17 mouse cellular contexts compared by ENCODE assay signal in the genomic region with DNA sequence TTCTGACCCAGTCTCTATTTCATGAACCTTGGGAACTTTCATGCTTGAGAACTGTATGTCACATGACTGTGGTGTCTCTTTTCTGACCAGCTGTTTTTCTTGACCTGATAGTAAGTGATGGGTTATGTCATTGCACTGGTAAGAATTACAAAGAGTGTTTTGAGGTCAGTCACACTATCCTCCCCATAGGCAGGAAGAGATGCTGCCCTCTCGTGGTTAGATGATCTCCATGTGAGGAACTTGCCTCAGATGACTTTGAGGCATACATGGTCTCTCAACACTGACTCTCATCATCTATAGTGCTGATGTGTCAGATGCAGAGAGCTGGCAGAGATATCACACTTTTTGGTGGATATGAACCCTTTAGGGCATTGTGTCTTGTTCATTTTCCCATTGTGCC. TPM values are rescaled to one million over a fixed set of nuclear protein-coding genes. Genes with fewer than 3 reads are reported as not detected.
DNase-seq lines count a peak whose midpoint lies in the region; ATAC-seq and TF ChIP-seq lines count a peak whose summit lies in the region.
"Had no signal": no experiment of that assay in that cellular context is flagged by ENCODE, and none has a peak within 500 bp of the region (broad histone marks: within the 10 kb centered on the region; RNA-seq: fewer than 3 reads in every experiment).

No protein-coding gene starts in this region.

- H3K27ac ChIP-seq in kidney, adult 2 months (ENCODE audit: insufficient read depth, low read depth, low read length) = no peak overlapping the region
- H3K27ac ChIP-seq in kidney, embryonic 15.5 days = no peak overlapping the region
- H3K27ac ChIP-seq: embryonic facial prominence, embryonic 10.5 days; forebrain, embryonic 10.5 days; limb, embryonic 10.5 days; macrophage had no signal

- no peak for ATAC-seq in kidney, embryonic 15.5 days (replicated peaks; ENCODE audit: low FRiP score)
- ATAC-seq: intestine, embryonic 16.5 days had no signal

- TF ChIP-seq POLR2A in kidney, adult 2 months (IDR thresholded peaks at IDR 0.05; ENCODE audit: low read depth, low read length) = no peak

- 14% methylated on average over 1 of the region's 1 CpGs for WGBS in kidney, adult 2 months
- 29% methylated on average over 1 of the region's 1 CpGs for WGBS in kidney, embryonic 15.5 days

- H3K27me3 ChIP-seq in kidney, adult 2 months (replicated peaks; ENCODE audit: control insufficient read depth, insufficient read depth, low read length) = no peaks in the 10 kb centered on the region
- no peaks in the 10 kb centered on the region for H3K27me3 ChIP-seq in kidney, embryonic 15.5 days

- no peak overlapping the region for H3K9ac ChIP-seq in kidney, embryonic 15.5 days

- H3K9me3 ChIP-seq in kidney, embryonic 15.5 days (replicated peaks) = no peaks in the 10 kb centered on the region
- H3K9me3 ChIP-seq: embryonic facial prominence, embryonic 10.5 days; limb, embryonic 10.5 days had no signal

- H3K36me3 ChIP-seq in kidney, adult 2 months (ENCODE audit: control insufficient read depth, insufficient read depth, low read length) = no peaks in the 10 kb centered on the region
- H3K36me3 ChIP-seq in kidney, embryonic 15.5 days = no peaks in the 10 kb centered on the region
- H3K36me3 ChIP-seq: embryonic facial prominence, embryonic 10.5 days; forebrain, embryonic 10.5 days; limb, embryonic 10.5 days had no signal

- no peaks in the 10 kb centered on the region for H3K4me1 ChIP-seq in kidney, adult 2 months (ENCODE audit: control insufficient read depth, insufficient read depth, low read length)
- no peaks in the 10 kb centered on the region for H3K4me1 ChIP-seq in kidney, embryonic 15.5 days
- H3K4me1 ChIP-seq: embryonic facial prominence, embryonic 10.5 days; forebrain, embryonic 10.5 days; limb, embryonic 10.5 days had no signal

- no peak for DNase-seq in kidney, adult 2 months
- DNase-seq in thymus, postnatal 4 days = peak; percentile 9
- DNase-seq in thymus, postnatal 14 days = no peak
- DNase-seq in c-Kit-positive CD71-negative TER-119-negative erythroid progenitor cells, embryonic 14.5 days (ENCODE audit: low read depth) = peak; percentile 32
- DNase-seq in frontal cortex, postnatal 25 days (ENCODE audit: low spot score in 2 of 2) = no peak
- DNase-seq in urinary bladder, adult 2 months (ENCODE audit: low spot score) = no peak
- no peak for DNase-seq in urinary bladder, postnatal 14 days (ENCODE audit: low spot score)
- DNase-seq: adrenal gland, postnatal 14 days; cerebellum, adult 18-20 months; gastrocnemius, postnatal 36 days had no signal

- no peak overlapping the region for H3K4me2 ChIP-seq in kidney, embryonic 15.5 days

- TF ChIP-seq CTCF in kidney, adult 2 months (conservative IDR thresholded peaks at IDR 0.05; ENCODE audit: insufficient read depth, insufficient read length, low read depth, low read length) = peak; percentile 33

- no peak overlapping the region for H3K4me3 ChIP-seq in kidney, adult 2 months (ENCODE audit: insufficient read depth, low read depth, low read length)
- H3K4me3 ChIP-seq in kidney, embryonic 15.5 days (replicated peaks) = no peak overlapping the region
- H3K4me3 ChIP-seq: embryonic facial prominence, embryonic 10.5 days; forebrain, embryonic 10.5 days; limb, embryonic 10.5 days; myocyte had no signal

RNA-seq across cellular contexts. Expression of a gene that starts 5.8 kb away (rescaled TPM):
- polyA plus RNA-seq in kidney, adult 2 months (2012; rRNA removed) = 0.15 and 0.23 TPM in 2 replicates
- 0.36 TPM in 1 of 2 replicates, not detected in the other for polyA plus RNA-seq in kidney, embryonic 15.5 days (2015; fragmentation: Nextera tagmentation; extraction: Ambion mirVana)
- polyA plus RNA-seq in urinary bladder, adult 2 months (2012; rRNA removed) = 0.88 and 0.99 TPM in 2 replicates
- polyA plus RNA-seq: embryonic facial prominence, embryonic 10.5 days; forebrain, embryonic 10.5 days; limb, embryonic 10.5 days; myocyte had no signal

RNA-seq across cellular contexts. Expression of a gene that starts 11.6 kb away (rescaled TPM):
- 0.11 and 0.20 TPM in 2 replicates for polyA plus RNA-seq in kidney, adult 2 months (2012; rRNA removed)
- polyA plus RNA-seq in kidney, embryonic 15.5 days (2015; fragmentation: Nextera tagmentation; extraction: Ambion mirVana) = 0.08 and 0.25 TPM in 2 replicates
- 0.92 and 1.0 TPM in 2 replicates for polyA plus RNA-seq in urinary bladder, adult 2 months (2012; rRNA removed)
- polyA plus RNA-seq: embryonic facial prominence, embryonic 10.5 days; forebrain, embryonic 10.5 days; limb, embryonic 10.5 days; myocyte had no signal

RNA-seq across cellular contexts. Expression of a gene that starts 58.9 kb away (rescaled TPM):
- 0.16 and 0.30 TPM in 2 replicates for polyA plus RNA-seq in kidney, adult 2 months (2012; rRNA removed)
- 0.13 and 0.38 TPM in 2 replicates for polyA plus RNA-seq in kidney, embryonic 15.5 days (2015; fragmentation: Nextera tagmentation; extraction: Ambion mirVana)
- 0.33 and 0.65 TPM in 2 replicates for polyA plus RNA-seq in urinary bladder, adult 2 months (2012; rRNA removed)
- polyA plus RNA-seq: forebrain, embryonic 10.5 days; limb, embryonic 10.5 days; myocyte had no signal

Comparison
In these comparisons a context has a peak if more than half of its experiments do, and no peak if none do; other contexts are left out.
1. DNase-seq: peak in thymus, postnatal 4 days (single experiment) and c-Kit-positive CD71-negative TER-119-negative erythroid progenitor cells, embryonic 14.5 days (single experiment); none in kidney, adult 2 months (single experiment), thymus, postnatal 14 days (single experiment), frontal cortex, postnatal 25 days (0 of 2), urinary bladder, adult 2 months (single experiment) and urinary bladder, postnatal 14 days (single experiment).